Mouse (Mus musculus) heart, adult 9 months (tissue): ENCODE results near the gene Ppfibp2.
A peak's percentile ranks its signal among the peaks of the same experiment; 100 is the strongest.

Experiments used
- DNase-seq, 2 experiments: peaks; one replicate each; pipeline ENCODE4 v3.0.0; 2022; ENCODE audit warnings: low spot score in 2 of 2

Gene Ppfibp2

GRCm38 (mm10) chr7:107702461-107703380 lies 107.7 kb downstream of the Ppfibp2 start:
- no peak for DNase-seq

DNA sequence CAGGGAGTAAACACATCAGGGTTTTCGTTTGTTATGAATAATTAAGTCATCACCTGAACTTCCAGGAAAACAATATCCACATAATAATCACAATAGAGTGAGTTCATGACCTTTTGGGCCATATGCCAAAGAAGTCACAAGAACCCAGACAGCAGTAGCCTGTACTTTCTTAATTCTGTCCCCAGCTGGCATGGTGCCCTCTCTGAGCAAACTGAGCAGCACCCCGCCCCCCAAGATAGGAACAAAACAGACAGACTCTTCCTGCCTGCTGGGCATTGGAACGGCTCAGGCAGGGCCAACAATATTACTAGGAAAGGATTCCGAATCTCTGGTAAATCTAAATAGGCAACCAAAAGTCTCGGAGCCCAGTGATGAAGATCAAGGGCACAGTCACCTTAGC lies 110.9 kb downstream of the Ppfibp2 start:
- peak; percentile 34 to 40 for DNase-seq

DNA sequence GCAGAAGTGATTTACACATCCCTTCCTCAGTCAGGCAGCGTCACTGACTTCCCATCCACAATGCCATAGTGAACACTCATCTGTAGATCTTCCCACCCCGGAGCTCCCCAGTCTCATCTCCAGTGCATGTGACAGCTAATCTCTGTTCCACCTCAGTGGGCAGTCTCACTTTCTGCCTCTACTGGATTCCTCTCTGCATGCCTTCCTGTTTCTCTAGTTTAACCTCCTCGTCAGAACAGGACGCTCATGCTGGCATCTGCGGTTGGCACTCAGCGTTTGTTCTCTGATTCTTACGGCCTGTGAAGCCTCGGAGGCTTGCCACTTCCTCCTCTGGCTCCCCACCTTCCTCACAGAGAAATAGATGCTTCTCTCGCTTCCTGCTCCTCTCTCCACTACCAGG lies 112.6 kb downstream of the Ppfibp2 start:
- peak in 1 of 2 experiments; percentile 14 for DNase-seq

- peak; percentile 41 to 63 for DNase-seq
These were observed 113.6 kb downstream of the Ppfibp2 start for GRCm38 (mm10) chr7:107708491-107709112.

DNA sequence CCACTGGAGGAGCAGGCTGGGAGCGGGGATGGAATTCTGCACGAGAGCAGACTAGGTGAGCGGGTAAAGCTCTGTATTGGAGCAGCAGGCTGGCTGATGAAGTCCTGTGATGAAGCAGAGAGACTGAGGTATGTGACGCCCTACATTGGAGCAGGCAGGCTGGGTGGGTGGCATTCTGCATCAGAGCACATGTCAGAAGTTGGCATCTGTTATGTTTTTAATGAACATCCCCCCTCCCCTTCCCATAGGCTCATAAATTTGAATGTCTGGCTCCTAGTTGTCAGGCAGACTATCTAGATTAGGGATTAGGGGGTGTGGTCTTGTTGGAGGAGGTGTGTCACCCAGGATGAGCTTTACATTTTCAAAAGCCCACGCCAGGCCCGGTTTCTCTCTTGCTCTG lies 117.7 kb downstream of the Ppfibp2 start:
- DNase-seq = no peak

GRCm38 (mm10) chr7:107714067-107714466 lies 119.1 kb downstream of the Ppfibp2 start:
- DNase-seq = no peak

- DNase-seq = no peak
These were observed 125.8 kb downstream of the Ppfibp2 start for GRCm38 (mm10) chr7:107720771-107721170.

DNA sequence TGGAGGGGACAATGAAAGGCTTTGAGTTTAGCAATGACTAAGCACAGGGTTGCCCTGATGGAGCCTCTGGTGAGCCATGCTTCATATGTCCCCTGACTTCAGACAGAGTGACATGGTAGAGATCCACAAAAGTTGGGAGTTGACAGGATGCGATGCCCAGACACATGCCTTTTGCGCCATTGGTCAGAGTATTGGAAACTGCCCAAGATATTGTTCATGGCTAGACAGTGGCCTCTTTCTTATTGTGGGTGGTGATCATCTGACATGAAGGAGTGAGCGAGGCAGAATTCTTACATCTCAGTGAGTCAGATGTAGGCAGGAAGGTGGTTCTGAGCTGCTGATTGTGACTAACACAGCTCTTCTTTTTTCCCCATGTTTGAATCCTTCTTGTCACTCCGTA lies 127.5 kb downstream of the Ppfibp2 start:
- DNase-seq = no peak

GRCm38 (mm10) chr7:107727538-107727937 lies 132.5 kb downstream of the Ppfibp2 start:
- DNase-seq = no peak

DNA sequence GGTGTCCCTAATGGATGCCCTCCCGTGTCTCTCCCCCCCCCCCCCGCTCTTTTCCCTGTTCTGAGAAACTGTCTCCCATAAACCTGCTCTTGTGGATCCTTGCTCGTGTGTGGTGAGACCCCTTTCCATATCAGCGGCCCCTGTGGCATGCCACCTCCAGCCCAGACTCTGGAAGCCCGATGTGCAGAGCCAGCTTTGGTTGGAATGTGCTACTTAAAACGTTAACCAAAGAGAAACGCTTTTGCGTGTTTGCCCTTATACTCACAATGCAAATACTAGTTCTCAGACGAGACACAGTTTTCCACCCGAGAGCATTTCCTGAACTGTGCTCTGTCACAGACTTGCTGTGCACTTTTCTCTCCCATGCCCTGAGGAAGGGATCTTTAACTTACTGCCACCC lies 135.6 kb downstream of the Ppfibp2 start:
- DNase-seq = no peak

- no peak for DNase-seq
These were observed 138.2 kb downstream of the Ppfibp2 start for GRCm38 (mm10) chr7:107733162-107733561.

DNA sequence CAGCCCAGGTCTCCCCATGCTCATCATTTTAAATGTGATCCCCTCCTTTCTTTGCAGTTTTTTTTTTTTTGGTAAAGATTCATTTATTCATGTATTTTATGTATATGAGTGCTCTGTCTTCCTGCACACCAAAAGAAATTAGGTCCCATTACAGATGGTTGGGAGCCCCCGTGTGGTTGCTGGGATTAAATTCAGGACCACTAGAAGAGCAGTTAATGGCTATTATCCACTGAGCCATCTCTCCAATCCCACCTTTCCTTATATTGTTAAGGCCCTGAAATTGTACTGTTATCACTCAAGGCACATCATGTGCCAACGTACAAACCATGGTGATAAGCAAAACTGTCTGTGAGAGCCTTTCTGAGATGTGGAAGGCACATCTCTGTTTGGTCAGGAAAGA lies 143.7 kb downstream of the Ppfibp2 start:
- DNase-seq = no peak

- DNase-seq = no peak
These were observed 148.0 kb downstream of the Ppfibp2 start for GRCm38 (mm10) chr7:107742963-107743465.

DNA sequence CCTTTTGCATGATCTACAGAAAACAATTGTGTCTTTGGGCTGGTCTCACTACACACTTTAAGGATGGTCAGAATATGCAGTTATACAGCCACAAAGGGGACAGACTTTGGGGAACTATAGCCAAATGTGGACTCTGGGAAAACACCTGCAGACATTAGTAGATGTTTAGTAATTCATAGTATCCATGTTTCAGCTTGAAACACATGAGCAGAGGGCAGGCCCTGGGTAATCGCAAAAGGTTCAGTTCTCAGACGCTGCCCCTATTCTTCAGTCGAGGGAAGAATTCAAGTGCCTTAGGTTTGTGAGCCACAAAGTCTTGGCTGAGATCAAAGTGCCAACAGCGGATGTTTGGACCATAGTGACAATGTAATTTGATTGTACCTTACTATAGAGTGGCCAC lies 149.4 kb downstream of the Ppfibp2 start:
- DNase-seq = no peak

DNA sequence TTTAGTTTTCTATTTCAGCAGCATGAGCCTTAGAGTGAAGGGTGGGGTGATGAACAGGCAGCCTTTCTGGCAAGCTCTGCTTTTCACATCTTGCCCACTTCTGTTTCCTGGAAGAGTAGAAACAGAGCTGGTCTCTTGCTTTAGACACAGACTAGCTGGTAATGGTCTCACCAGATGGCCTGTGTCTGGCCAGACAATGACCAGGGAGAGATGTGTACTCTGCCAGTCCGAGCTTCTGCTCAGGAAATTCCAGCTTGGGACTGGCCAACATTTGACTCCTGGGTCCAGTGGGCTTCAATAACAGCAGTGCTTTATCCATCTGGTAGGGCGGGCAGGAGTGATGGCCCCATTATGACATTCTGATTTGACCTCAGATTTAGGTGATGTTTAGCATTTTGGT lies 150.1 kb downstream of the Ppfibp2 start:
- DNase-seq = no peak

- DNase-seq = no peak
These were observed 151.0 kb downstream of the Ppfibp2 start for GRCm38 (mm10) chr7:107746036-107746435.

DNA sequence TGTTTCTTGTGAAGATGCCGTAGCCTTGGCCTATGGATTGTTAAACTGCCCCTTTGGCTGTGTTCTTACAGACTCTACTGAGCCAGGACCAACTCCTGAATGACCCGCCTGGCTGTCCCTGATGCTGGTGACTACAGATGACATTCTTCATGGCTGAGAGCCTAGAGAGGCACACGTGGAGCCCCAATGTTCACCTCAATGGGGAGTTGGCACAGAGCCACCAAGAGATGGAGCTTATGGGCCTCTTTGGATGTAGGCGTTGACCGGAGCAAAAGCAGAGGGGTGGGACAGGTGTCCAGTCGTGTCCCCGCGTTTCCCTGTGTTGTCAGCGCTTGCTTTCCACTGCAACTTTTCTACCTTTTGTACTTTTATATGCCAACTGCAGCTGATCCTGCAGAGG lies 152.5 kb downstream of the Ppfibp2 start:
- DNase-seq = no peak

- peak in 1 of 2 experiments; percentile 16 for DNase-seq
These were observed 152.9 kb downstream of the Ppfibp2 start for GRCm38 (mm10) chr7:107747954-107748353.

- no peak for DNase-seq
These were observed 154.3 kb downstream of the Ppfibp2 start for GRCm38 (mm10) chr7:107749270-107749669.

DNA sequence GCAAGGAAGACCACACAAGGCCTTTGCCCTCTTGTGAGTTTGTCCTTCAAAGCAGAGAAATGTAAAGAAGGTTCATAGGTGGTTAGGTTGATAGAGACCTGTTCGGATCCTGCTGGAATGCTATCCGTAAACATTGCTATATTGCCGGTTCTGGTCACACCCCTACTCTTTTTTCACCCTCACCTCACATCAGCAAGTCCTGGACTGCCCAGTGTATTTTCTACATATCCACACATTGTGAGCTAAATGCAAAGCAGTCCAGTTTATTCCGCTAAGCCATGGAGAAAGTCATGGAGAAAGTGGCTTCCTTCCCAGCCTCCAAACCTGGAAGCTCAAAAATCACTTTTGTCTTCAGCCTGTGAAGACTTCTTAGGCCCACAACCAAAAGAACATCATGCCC lies 154.7 kb downstream of the Ppfibp2 start:
- no peak for DNase-seq

DNA sequence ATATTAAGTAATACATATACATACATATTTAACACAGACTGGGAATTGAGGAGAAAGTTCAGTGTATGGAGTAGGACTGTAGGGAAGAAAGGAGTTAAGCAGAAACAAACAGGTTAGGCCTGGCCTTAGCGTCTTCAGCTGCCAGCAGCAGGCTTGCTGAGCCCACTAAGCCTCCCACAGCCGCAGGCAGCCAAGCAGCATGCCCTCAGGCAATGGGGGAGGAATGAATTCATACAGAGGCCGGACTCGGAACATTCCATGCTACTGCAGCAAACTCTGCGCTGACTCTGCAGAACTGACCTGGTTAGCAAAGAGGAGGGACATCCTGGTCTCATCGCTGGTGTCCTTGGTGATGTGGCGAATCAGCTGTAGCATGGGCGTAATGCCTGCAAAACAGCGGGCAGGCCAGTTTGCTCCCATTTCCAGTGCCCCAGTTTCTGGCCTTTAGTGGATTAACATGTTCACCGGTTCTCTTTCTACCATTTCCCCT lies 157.1 kb downstream of the Ppfibp2 start:
- DNase-seq = no peak

DNA sequence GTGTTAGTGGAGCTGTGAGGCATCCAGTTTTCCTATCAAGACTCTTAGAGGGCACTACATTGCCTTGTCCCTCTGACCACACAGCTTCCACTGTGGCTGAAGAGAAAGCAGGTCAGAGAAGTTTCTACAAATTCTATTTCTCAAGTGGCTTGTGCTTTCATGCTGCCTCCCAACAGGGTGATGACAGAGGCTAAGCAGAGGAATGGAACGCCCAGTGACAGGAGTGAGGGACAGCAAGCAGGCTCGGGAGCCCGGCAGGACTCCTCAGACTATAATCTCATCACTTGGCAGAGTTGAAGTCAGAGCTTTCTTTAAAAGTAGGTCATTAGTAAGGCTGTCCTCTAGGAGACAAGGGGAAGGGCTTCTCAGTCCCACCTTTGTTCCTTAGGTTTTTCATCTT lies 160.9 kb downstream of the Ppfibp2 start:
- no peak for DNase-seq

- DNase-seq = no peak
These were observed 161.7 kb downstream of the Ppfibp2 start for GRCm38 (mm10) chr7:107756748-107757147.
